Comparison of ENCODE assay signal across 8 mouse cellular contexts in genomic region chr9:47307752-47308500, GRCm38 (mm10).
DNase-seq lines count a peak whose midpoint lies in the region; ATAC-seq and TF ChIP-seq lines count a peak whose summit lies in the region.

No protein-coding gene starts in this region.

- TF ChIP-seq EP300 in heart, adult 2 months (IDR thresholded peaks at IDR 0.05; ENCODE audit: insufficient read depth, low read depth, low read length) = 0 out of 2 replicates have a peak, but pooled peaks have one; percentile 24

- intact Hi-C loops in heart, adult 2 months (cut with DNase I) = no loop called here
- intact Hi-C loops in gastrocnemius, postnatal 36 days (cut with DNase I) = no loop called here

- no peaks in the 10 kb centered on the region for H3K79me2 ChIP-seq in heart, adult 2 months (replicated peaks; ENCODE audit: control insufficient read depth, insufficient read depth, low read length)

- no peak overlapping the region for H3K4me2 ChIP-seq in intestine, embryonic 14.5 days (ENCODE audit: low read length)
- no peak overlapping the region for H3K4me2 ChIP-seq in intestine, postnatal 0 days (replicated peaks; ENCODE audit: low read depth)

- H3K27ac ChIP-seq in intestine, embryonic 14.5 days (ENCODE audit: low read depth) = no peak overlapping the region
- no peak overlapping the region for H3K27ac ChIP-seq in intestine, postnatal 0 days (ENCODE audit: low read depth, low read length)
- no peak overlapping the region for H3K27ac ChIP-seq in heart, adult 2 months

- H3K36me3 ChIP-seq in intestine, embryonic 14.5 days (ENCODE audit: control insufficient read depth, insufficient read depth, low read length) = no peaks in the 10 kb centered on the region
- no peaks in the 10 kb centered on the region for H3K36me3 ChIP-seq in intestine, postnatal 0 days (ENCODE audit: control insufficient read depth, insufficient read depth)
- H3K36me3 ChIP-seq in heart, adult 2 months (ENCODE audit: control insufficient read depth, insufficient read depth, low read length) = no peaks in the 10 kb centered on the region

- 0 out of 2 replicates have a peak, but pooled peaks have one; percentile 43 for ATAC-seq in intestine, embryonic 14.5 days (replicated peaks; ENCODE audit: low FRiP score, low TSS enrichment, low read depth)
- ATAC-seq in intestine, postnatal 0 days = no peak

- no peaks in the 10 kb centered on the region for H3K27me3 ChIP-seq in intestine, embryonic 14.5 days (replicated peaks; ENCODE audit: control insufficient read depth, insufficient read depth, low read length)
- H3K27me3 ChIP-seq in intestine, postnatal 0 days (replicated peaks; ENCODE audit: control insufficient read depth, insufficient read depth, low read length) = peaks cover 6% of the 10 kb centered on the region; the same call in 1 of the 2 replicates
- H3K27me3 ChIP-seq in heart, adult 2 months (ENCODE audit: control insufficient read depth, insufficient read depth, low read length) = no peaks in the 10 kb centered on the region

- H3K4me1 ChIP-seq in intestine, embryonic 14.5 days (replicated peaks; ENCODE audit: control insufficient read depth, insufficient read depth, low read length) = 0 out of 2 replicates have a peak, but pooled peaks cover 5% of the 10 kb centered on the region
- no peaks in the 10 kb centered on the region for H3K4me1 ChIP-seq in intestine, postnatal 0 days (replicated peaks; ENCODE audit: control insufficient read depth, insufficient read depth, low read length)
- peaks cover 1% of the 10 kb centered on the region; the same call in 1 of the 2 replicates for H3K4me1 ChIP-seq in heart, adult 2 months (ENCODE audit: control insufficient read depth, insufficient read depth, low read length)

- no peaks in the 10 kb centered on the region for H3K9me3 ChIP-seq in intestine, embryonic 14.5 days (ENCODE audit: control insufficient read depth, low read length)
- no peaks in the 10 kb centered on the region for H3K9me3 ChIP-seq in intestine, postnatal 0 days (ENCODE audit: control insufficient read depth)

- no peak for TF ChIP-seq POLR2A in heart, adult 2 months (IDR thresholded peaks at IDR 0.05; ENCODE audit: insufficient read depth, low read depth, low read length)

- H3K4me3 ChIP-seq in intestine, embryonic 14.5 days (ENCODE audit: low read depth, low read length) = no peak overlapping the region
- H3K4me3 ChIP-seq in intestine, postnatal 0 days (ENCODE audit: low read depth, low read length) = no peak overlapping the region
- H3K4me3 ChIP-seq in heart, adult 2 months = no peak overlapping the region

- 43% methylated on average over 17 of the region's 17 CpGs for WGBS in intestine, embryonic 14.5 days
- WGBS in intestine, postnatal 0 days = 38% methylated on average over 17 of the region's 17 CpGs
- WGBS in heart, adult 2 months = 45% methylated on average over 17 of the region's 17 CpGs

- DNase-seq in intestine, embryonic 14.5 days (ENCODE audit: low spot score) = no peak
- DNase-seq in spleen, postnatal 10 days (ENCODE audit: low spot score in 2 of 2) = peak; percentile 7 to 54
- DNase-seq in spleen, adult 12 weeks (ENCODE audit: low spot score) = no peak
- DNase-seq in heart, adult 2 months = peak; percentile 58 to 70
- DNase-seq in lung, postnatal 36 days = peak; percentile 49
- DNase-seq in gastrocnemius, postnatal 36 days = no peak
- DNase-seq in urinary bladder, adult 2 months (ENCODE audit: low spot score) = no peak

- TF ChIP-seq CTCF in intestine, postnatal 0 days (IDR thresholded peaks at IDR 0.05; ENCODE audit: low read depth) = no peak
- TF ChIP-seq CTCF in heart, adult 2 months (IDR thresholded peaks at IDR 0.05) = no peak

- no peak overlapping the region for H3K9ac ChIP-seq in intestine, embryonic 14.5 days (ENCODE audit: low read length)
- H3K9ac ChIP-seq in intestine, postnatal 0 days (ENCODE audit: low read depth, low read length) = no peak overlapping the region
- H3K9ac ChIP-seq in heart, adult 2 months (ENCODE audit: low read depth, low read length) = no peak overlapping the region

Comparison
In these comparisons a context has a peak if more than half of its experiments do, and no peak if none do; other contexts are left out.
1. DNase-seq: peak in spleen, postnatal 10 days (2 of 2), heart, adult 2 months (2 of 2) and lung, postnatal 36 days (single experiment); none in intestine, embryonic 14.5 days (single experiment), spleen, adult 12 weeks (single experiment), gastrocnemius, postnatal 36 days (0 of 2) and urinary bladder, adult 2 months (single experiment).